Mouse (Mus musculus) bone marrow macrophage, adult 2 months (primary cell): Measurements from ENCODE around the gene Ppp1r21.

Experiments
- CTCF ChIP-seq: IDR thresholded peaks from 2 replicates; pipeline ENCODE4 v1.5.1; 2012; ENCODE audit warnings: low read depth, mild to moderate bottlenecking, low read length, moderate library complexity
- POLR2A ChIP-seq: IDR thresholded peaks from 2 replicates; pipeline ENCODE4 v1.6.1; 2012; ENCODE audit warnings: mild to moderate bottlenecking, low read depth, low read length, borderline replicate concordance

- TF ChIP-seq CTCF (no peak), POLR2A (no peak)
These were observed 81.1 kb downstream of the Ppp1r21 start for GRCm38 (mm10) chr17:88611057-88611456.
